Mouse (Mus musculus) heart, postnatal 0 days (tissue): Measurements from ENCODE around the gene Ltb4r2. TPM values are rescaled to one million over a fixed set of nuclear protein-coding genes. Genes with fewer than 3 reads are reported as not detected.

Experiments used
- ATAC-seq: fragments of 200-750 bp; cut with Nextera tagmentation; 2 replicates; pipeline ENCODE4 v1.8.0; 2017; ENCODE audit warnings: low read depth, moderate number of reproducible peaks, moderate library complexity; ENCODE audit not compliant: insufficient read depth
- DNase-seq: peaks from one replicate; pipeline ENCODE4 v3.0.0-alpha.2; 2016; ENCODE audit warnings: low spot score
- H3K27ac ChIP-seq: fragments of 300-500 bp; sonication (generic); 2 replicates; pipeline ENCODE4 v1.5.1; 2014; ENCODE audit warnings: low read depth, mild to moderate bottlenecking
- H3K27me3 ChIP-seq: fragments of 300-500 bp; sonication (generic); 2 replicates; pipeline ENCODE4 v1.6.1; 2014; ENCODE audit warnings: low read length, mixed read lengths; ENCODE audit not compliant: control insufficient read depth, insufficient read depth
- H3K36me3 ChIP-seq: fragments of 300-500 bp; sonication (generic); replicated peaks from 2 replicates; pipeline ENCODE4 v1.6.1; 2014; ENCODE audit warnings: low read length, mixed read lengths; ENCODE audit not compliant: control insufficient read depth, insufficient read depth
- H3K4me1 ChIP-seq: fragments of 300-500 bp; sonication (generic); 2 replicates; pipeline ENCODE4 v1.6.1; 2014; ENCODE audit warnings: antibody characterized with exemption; ENCODE audit not compliant: control insufficient read depth, insufficient read depth
- H3K4me2 ChIP-seq: fragments of 300-500 bp; sonication (generic); 2 replicates; pipeline ENCODE4 v1.6.1; 2014; ENCODE audit warnings: low read depth, mild to moderate bottlenecking, low read length, moderate library complexity
- H3K4me3 ChIP-seq: fragments of 300-500 bp; sonication (generic); 2 replicates; pipeline ENCODE4 v1.5.1; 2014; ENCODE audit warnings: low read depth, low read length
- H3K9ac ChIP-seq: fragments of 300-500 bp; sonication (generic); replicated peaks from 2 replicates; pipeline ENCODE4 v1.6.1; 2014; ENCODE audit warnings: low read depth, low read length, mixed read lengths
- H3K9me3 ChIP-seq: fragments of 300-500 bp; sonication (generic); replicated peaks from 2 replicates; pipeline ENCODE4 v1.6.1; 2016; ENCODE audit warnings: low read length; ENCODE audit not compliant: control insufficient read depth
- CTCF ChIP-seq: IDR thresholded peaks from 2 replicates; pipeline ENCODE4 v1.5.1; 2016; ENCODE audit warnings: antibody characterized with exemption, control low read depth, low read depth
- EP300 ChIP-seq: IDR thresholded peaks from 2 replicates; pipeline ENCODE4 v1.6.1; 2016; ENCODE audit warnings: antibody characterized with exemption, low read depth
- WGBS: fragments of 180-500 bp; shearing (Covaris S2); extraction: QIAGEN DNeasy Blood & Tissue Kit; methylation state at CpG from one replicate; pipeline ENCODE4 v1.1.7; 2014; 5-methylcytosine and 5-hydroxymethylcytosine counted together
- polyA plus RNA-seq: library from polyadenylated mRNA; unstranded; fragments of >200 nt; fragmentation: Nextera tagmentation; extraction: Ambion mirVana; gene quantifications from 2 replicates; pipeline ENCODE4 v1.2.1, GENCODE M21; 2015
- total RNA-seq: library from RNA; depleted of rRNA; stranded (reverse); fragments of >200 nt; gene quantifications from 2 replicates; pipeline ENCODE4 v1.2.3, GENCODE M21; 2014; ENCODE audit warnings: low replicate concordance

Gene Ltb4r2
- total and polyA plus RNA-seq, 2 experiments from 2014 or later = 0.22 TPM; not detected in 1

- no peak for ATAC-seq
- TF ChIP-seq EP300 (no peak), CTCF (no peak)
Measured at GRCm38 (mm10) chr14:55730531-55731032, 30.6 kb upstream of the Ltb4r2 start.

GRCm38 (mm10) chr14:55733889-55734288 lies 27.3 kb upstream of the Ltb4r2 start:
- TF ChIP-seq CTCF (no peak), EP300 (no peak)
- Histone ChIP-seq H3K4me1 (no peaks in the 10 kb centered on the region), H3K27me3 (no peaks in the 10 kb centered on the region), H3K4me3 (no peak overlapping the region), H3K9ac (no peak overlapping the region), H3K36me3 (peaks cover 11% of the 10 kb centered on the region), H3K4me2 (no peak overlapping the region), H3K27ac (no peak overlapping the region), H3K9me3 (no peaks in the 10 kb centered on the region)
- WGBS = 57% methylated on average over 10 of the region's 10 CpGs
- DNase-seq (no peak), ATAC-seq (no peak)

More at GRCm38 (mm10) chr14:55730531-55731032, 30.6 kb upstream of the Ltb4r2 start:
- DNase-seq = no peak
- Histone ChIP-seq H3K4me1 (no peaks in the 10 kb centered on the region), H3K27ac (no peak overlapping the region), H3K9ac (no peak overlapping the region), H3K36me3 (no peaks in the 10 kb centered on the region), H3K4me3 (no peak overlapping the region), H3K27me3 (no peaks in the 10 kb centered on the region), H3K4me2 (no peak overlapping the region), H3K9me3 (no peaks in the 10 kb centered on the region)
- WGBS = 71% methylated on average over 7 of the region's 7 CpGs

GRCm38 (mm10) chr14:55734869-55735268 lies 26.4 kb upstream of the Ltb4r2 start:
- H3K9ac ChIP-seq = no peak overlapping the region
- H3K27me3 ChIP-seq = no peaks in the 10 kb centered on the region
- H3K9me3 ChIP-seq = no peaks in the 10 kb centered on the region
- ATAC-seq (no peak), DNase-seq (no peak)
- H3K4me2 ChIP-seq = no peak overlapping the region
- no peaks in the 10 kb centered on the region for H3K4me1 ChIP-seq
- no peak overlapping the region for H3K4me3 ChIP-seq
- TF ChIP-seq EP300 (no peak), CTCF (no peak)
- peaks cover 20% of the 10 kb centered on the region for H3K36me3 ChIP-seq
- WGBS = 68% methylated on average over 7 of the region's 7 CpGs
- no peak overlapping the region for H3K27ac ChIP-seq

- no peaks in the 10 kb centered on the region for H3K4me1 ChIP-seq
- TF ChIP-seq EP300 = no peak
- TF ChIP-seq CTCF = no peak
- WGBS = 50% methylated on average over 3 of the region's 3 CpGs
- no peaks in the 10 kb centered on the region for H3K9me3 ChIP-seq
- no peak overlapping the region for H3K27ac ChIP-seq
- no peaks in the 10 kb centered on the region for H3K27me3 ChIP-seq
- ATAC-seq (no peak), DNase-seq (no peak)
- no peak overlapping the region for H3K9ac ChIP-seq
- no peak overlapping the region for H3K4me3 ChIP-seq
- H3K36me3 ChIP-seq = peaks cover 25% of the 10 kb centered on the region
- no peak overlapping the region for H3K4me2 ChIP-seq
Measured at GRCm38 (mm10) chr14:55735334-55735733, 25.9 kb upstream of the Ltb4r2 start.

GRCm38 (mm10) chr14:55735758-55736157 lies 25.5 kb upstream of the Ltb4r2 start:
- Histone ChIP-seq H3K27me3 (no peaks in the 10 kb centered on the region), H3K9ac (no peak overlapping the region), H3K9me3 (no peaks in the 10 kb centered on the region), H3K27ac (no peak overlapping the region), H3K36me3 (peaks cover 29% of the 10 kb centered on the region), H3K4me3 (no peak overlapping the region), H3K4me2 (no peak overlapping the region), H3K4me1 (no peaks in the 10 kb centered on the region)
- 74% methylated on average over 4 of the region's 4 CpGs for WGBS
- no peak for DNase-seq
- TF ChIP-seq EP300 (no peak), CTCF (no peak)
- no peak for ATAC-seq

GRCm38 (mm10) chr14:55737086-55737687 lies 24.0 kb upstream of the Ltb4r2 start:
- no peaks in the 10 kb centered on the region for H3K9me3 ChIP-seq
- DNase-seq (no peak), ATAC-seq (no peak)
- H3K4me3 ChIP-seq = no peak overlapping the region
- TF ChIP-seq CTCF (no peak), EP300 (no peak)
- peaks cover 42% of the 10 kb centered on the region for H3K36me3 ChIP-seq
- 87% methylated on average over 9 of the region's 9 CpGs for WGBS
- no peaks in the 10 kb centered on the region for H3K4me1 ChIP-seq
- H3K4me2 ChIP-seq = no peak overlapping the region
- H3K27me3 ChIP-seq = no peaks in the 10 kb centered on the region
- no peak overlapping the region for H3K27ac ChIP-seq
- no peak overlapping the region for H3K9ac ChIP-seq
